Mouse (Mus musculus) C2C12 (cell line): ENCODE results near the gene Gpr180.

ENCODE experiments used
- CEBPB ChIP-seq: IDR thresholded peaks from one replicate; pipeline ENCODE4 v1.6.1; 2011; ENCODE audit warnings: low read depth, mild to moderate bottlenecking, control low read depth, moderate library complexity
- CTCF ChIP-seq: IDR thresholded peaks from one replicate; pipeline ENCODE4 v1.5.1; 2011; ENCODE audit not compliant: control insufficient read depth, insufficient read depth, insufficient read length
- FOSL1 ChIP-seq: IDR thresholded peaks from one replicate; pipeline ENCODE4 v1.8.0; 2011; ENCODE audit warnings: mild to moderate bottlenecking, low read length; ENCODE audit not compliant: poor library complexity, insufficient read depth, severe bottlenecking
- MAX ChIP-seq: IDR thresholded peaks from one replicate; pipeline ENCODE4 v1.6.1; 2011; ENCODE audit warnings: mild to moderate bottlenecking, control low read depth
- MYOD1 ChIP-seq: IDR thresholded peaks from one replicate; pipeline ENCODE4 v1.6.1; 2011; ENCODE audit warnings: low read depth; ENCODE audit not compliant: control insufficient read depth, insufficient read length
- MYOG ChIP-seq: IDR thresholded peaks from one replicate; pipeline ENCODE4 v1.6.1; 2011; ENCODE audit not compliant: control insufficient read depth, insufficient read length; ENCODE audit errors: extremely low read depth
- USF1 ChIP-seq: IDR thresholded peaks from one replicate; pipeline ENCODE4 v1.6.1; 2011; ENCODE audit warnings: low read depth, mild to moderate bottlenecking, control low read depth, moderate library complexity

GRCm38 (mm10) chr14:118191442-118191841, 54.5 kb downstream of the Gpr180 start:
- TF ChIP-seq MYOD1: no peak
- TF ChIP-seq USF1: no peak
- TF ChIP-seq CTCF: no peak
- no peak for TF ChIP-seq CEBPB
- TF ChIP-seq MAX: no peak
- TF ChIP-seq MYOG: no peak
- no peak for TF ChIP-seq FOSL1
